Mouse (Mus musculus) midbrain, postnatal 0 days (tissue): ENCODE data around the gene Actr1a. TPM values are rescaled to one million over a fixed set of nuclear protein-coding genes. Genes with fewer than 3 reads are reported as not detected.

Experiments used
- ATAC-seq: fragments of 200-750 bp; cut with Nextera tagmentation; 2 replicates; pipeline ENCODE4 v1.8.0; 2017; ENCODE audit warnings: moderate number of reproducible peaks, mild to moderate bottlenecking, moderate TSS enrichment, moderate library complexity; ENCODE audit not compliant: low FRiP score
- DNase-seq: peaks from one replicate; pipeline ENCODE4 v3.0.0-alpha.2; 2015; ENCODE audit warnings: low spot score
- H3K27ac ChIP-seq: fragments of 300-500 bp; sonication (generic); 2 replicates; pipeline ENCODE4 v1.5.1; 2014; ENCODE audit warnings: low read depth, mild to moderate bottlenecking, low read length, mixed read lengths
- H3K27me3 ChIP-seq: fragments of 300-500 bp; sonication (generic); 2 replicates; pipeline ENCODE4 v1.6.1; 2014; ENCODE audit warnings: low read length, control low read depth, mixed read lengths; ENCODE audit not compliant: insufficient read depth
- H3K36me3 ChIP-seq: fragments of 300-500 bp; sonication (generic); 2 replicates; pipeline ENCODE4 v1.6.1; 2014; ENCODE audit warnings: low read length, control low read depth, mixed read lengths; ENCODE audit not compliant: insufficient read depth
- H3K4me1 ChIP-seq: fragments of 300-500 bp; sonication (generic); 2 replicates; pipeline ENCODE4 v1.6.1; 2014; ENCODE audit warnings: mild to moderate bottlenecking, control low read depth, antibody characterized with exemption, low read length, mixed read lengths; ENCODE audit not compliant: insufficient read depth
- H3K4me2 ChIP-seq: fragments of 300-500 bp; sonication (generic); 2 replicates; pipeline ENCODE4 v1.6.1; 2014; ENCODE audit warnings: low read depth, mild to moderate bottlenecking, low read length, mixed read lengths; ENCODE audit not compliant: poor library complexity, severe bottlenecking
- H3K4me3 ChIP-seq: fragments of 300-500 bp; sonication (generic); 2 replicates; pipeline ENCODE4 v1.5.1; 2014; ENCODE audit warnings: low read depth, mild to moderate bottlenecking, low read length, moderate library complexity
- H3K9ac ChIP-seq: fragments of 300-500 bp; sonication (generic); replicated peaks from 2 replicates; pipeline ENCODE4 v1.6.1; 2014; ENCODE audit warnings: mild to moderate bottlenecking, low read length, moderate library complexity, mixed read lengths; ENCODE audit not compliant: poor library complexity, severe bottlenecking
- H3K9me3 ChIP-seq: fragments of 300-500 bp; sonication (generic); 2 replicates; pipeline ENCODE4 v1.6.1; 2016; ENCODE audit warnings: low read length, control low read depth
- CTCF ChIP-seq: IDR thresholded peaks from 2 replicates; pipeline ENCODE4 v1.5.1; 2016; ENCODE audit warnings: antibody characterized with exemption, mild to moderate bottlenecking
- WGBS: fragments of 180-500 bp; shearing (Covaris S2); extraction: QIAGEN DNeasy Blood & Tissue Kit; methylation state at CpG from one replicate; pipeline ENCODE4 v1.1.7; 2014; 5-methylcytosine and 5-hydroxymethylcytosine counted together
- polyA plus RNA-seq: library from polyadenylated mRNA; unstranded; fragments of >200 nt; fragmentation: Nextera tagmentation; extraction: Ambion mirVana; gene quantifications from 2 replicates; pipeline ENCODE4 v1.2.1, GENCODE M21; 2015
- total RNA-seq: library from RNA; depleted of rRNA; stranded (reverse); fragments of >200 nt; gene quantifications from 2 replicates; pipeline ENCODE4 v1.2.3, GENCODE M21; 2014

Gene Actr1a
- total and polyA plus RNA-seq, 2 experiments from 2014 or later: 327 to 356 TPM

- no peaks in the 10 kb centered on the region for H3K9me3 ChIP-seq
- no peaks in the 10 kb centered on the region for H3K36me3 ChIP-seq
- WGBS: 82% methylated on average over 4 of the region's 4 CpGs
- ATAC-seq (no peak), DNase-seq (no peak)
- H3K27me3 ChIP-seq: no peaks in the 10 kb centered on the region
- no peaks in the 10 kb centered on the region for H3K4me1 ChIP-seq
- H3K9ac ChIP-seq: no peak overlapping the region
- no peak overlapping the region for H3K4me3 ChIP-seq
- no peak overlapping the region for H3K27ac ChIP-seq
- no peak for TF ChIP-seq CTCF
- no peak overlapping the region for H3K4me2 ChIP-seq
Observed at GRCm38 (mm10) chr19:46418051-46418450, 22.5 kb upstream of the Actr1a start.

GRCm38 (mm10) chr19:46416276-46416675 is 20.7 kb upstream of the Actr1a start:
- Histone ChIP-seq H3K4me1 (no peaks in the 10 kb centered on the region), H3K9ac (no peak overlapping the region), H3K27ac (no peak overlapping the region), H3K9me3 (no peaks in the 10 kb centered on the region), H3K36me3 (no peaks in the 10 kb centered on the region), H3K4me3 (no peak overlapping the region), H3K27me3 (no peaks in the 10 kb centered on the region), H3K4me2 (no peak overlapping the region)
- no peak for TF ChIP-seq CTCF
- ATAC-seq (no peak), DNase-seq (no peak)
- 71% methylated on average over 9 of the region's 9 CpGs for WGBS

GRCm38 (mm10) chr19:46414486-46414885 is 18.9 kb upstream of the Actr1a start:
- Histone ChIP-seq H3K4me3 (no peak overlapping the region), H3K4me2 (no peak overlapping the region), H3K36me3 (no peaks in the 10 kb centered on the region), H3K9ac (no peak overlapping the region), H3K27ac (no peak overlapping the region), H3K9me3 (no peaks in the 10 kb centered on the region), H3K27me3 (no peaks in the 10 kb centered on the region), H3K4me1 (no peaks in the 10 kb centered on the region)
- TF ChIP-seq CTCF: no peak
- ATAC-seq (no peak), DNase-seq (no peak)
- 94% methylated on average over 8 of the region's 8 CpGs for WGBS

- H3K36me3 ChIP-seq: no peaks in the 10 kb centered on the region
- no peaks in the 10 kb centered on the region for H3K9me3 ChIP-seq
- DNase-seq (no peak), ATAC-seq (no peak)
- H3K4me3 ChIP-seq: no peak overlapping the region
- H3K27me3 ChIP-seq: no peaks in the 10 kb centered on the region
- WGBS: 94% methylated on average over 2 of the region's 2 CpGs
- H3K4me1 ChIP-seq: no peaks in the 10 kb centered on the region
- TF ChIP-seq CTCF: no peak
- no peak overlapping the region for H3K9ac ChIP-seq
- H3K4me2 ChIP-seq: no peak overlapping the region
- H3K27ac ChIP-seq: no peak overlapping the region
Observed at GRCm38 (mm10) chr19:46413969-46414368, 18.4 kb upstream of the Actr1a start.

- DNase-seq (no peak), ATAC-seq (no peak)
- no peak overlapping the region for H3K27ac ChIP-seq
- no peak overlapping the region for H3K4me2 ChIP-seq
- H3K4me1 ChIP-seq: no peaks in the 10 kb centered on the region
- H3K9ac ChIP-seq: no peak overlapping the region
- no peak for TF ChIP-seq CTCF
- no peaks in the 10 kb centered on the region for H3K9me3 ChIP-seq
- H3K4me3 ChIP-seq: no peak overlapping the region
- 89% methylated on average over 12 of the region's 12 CpGs for WGBS
- H3K27me3 ChIP-seq: no peaks in the 10 kb centered on the region
- H3K36me3 ChIP-seq: no peaks in the 10 kb centered on the region; the same call in 1 of the 2 replicates
Observed at GRCm38 (mm10) chr19:46412056-46412805, 16.7 kb upstream of the Actr1a start.

- Histone ChIP-seq H3K4me2 (no peak overlapping the region), H3K27ac (no peak overlapping the region), H3K27me3 (no peaks in the 10 kb centered on the region), H3K9me3 (no peaks in the 10 kb centered on the region), H3K9ac (no peak overlapping the region), H3K4me3 (no peak overlapping the region), H3K4me1 (no peaks in the 10 kb centered on the region), H3K36me3 (no peaks in the 10 kb centered on the region; the same call in 1 of the 2 replicates)
- ATAC-seq (no peak), DNase-seq (no peak)
- 83% methylated on average over 3 of the region's 3 CpGs for WGBS
- no peak for TF ChIP-seq CTCF
Observed at GRCm38 (mm10) chr19:46409506-46409905, 14.0 kb upstream of the Actr1a start.
